Mouse (Mus musculus): Measurements from ENCODE around the gene Arsb. TPM values are rescaled to one million over a fixed set of nuclear protein-coding genes. Genes with fewer than 3 reads are reported as not detected.
"Not testable (repeated sequence)": the region's sequence is repeated elsewhere in the genome, so short reads cannot be mapped to it uniquely, and the experiment has no call there.

Arsb gene
- polyA plus RNA-seq, 2 experiments from 2014 or later: 6.9 to 8.0 TPM

GRCm38 (mm10) chr13:93792945-93793642 lies 21.7 kb downstream of the Arsb start:
- ATAC-seq: no peak

GRCm38 (mm10) chr13:93793643-93794182 lies 22.3 kb downstream of the Arsb start:
- ATAC-seq: no peak

- no peak for ATAC-seq
Measured at GRCm38 (mm10) chr13:93797011-93797600, 25.7 kb downstream of the Arsb start.

GRCm38 (mm10) chr13:93810311-93810710 lies 38.9 kb downstream of the Arsb start:
- not testable (repeated sequence) for ATAC-seq

- ATAC-seq: no peak
Measured at GRCm38 (mm10) chr13:93814081-93814480, 42.7 kb downstream of the Arsb start.

- no peak for ATAC-seq
Measured at GRCm38 (mm10) chr13:93814676-93815075, 43.2 kb downstream of the Arsb start.

- no peak for ATAC-seq
Measured at GRCm38 (mm10) chr13:93815128-93815527, 43.7 kb downstream of the Arsb start.

GRCm38 (mm10) chr13:93816127-93816526 lies 44.7 kb downstream of the Arsb start:
- ATAC-seq: no peak

GRCm38 (mm10) chr13:93816688-93817331 lies 45.4 kb downstream of the Arsb start:
- no peak for ATAC-seq

GRCm38 (mm10) chr13:93820173-93820572 lies 48.7 kb downstream of the Arsb start:
- no peak for ATAC-seq

- no peak for ATAC-seq
Measured at GRCm38 (mm10) chr13:93822001-93822400, 50.6 kb downstream of the Arsb start.

- no peak for ATAC-seq
Measured at GRCm38 (mm10) chr13:93825792-93826558, 54.5 kb downstream of the Arsb start.

- no peak for ATAC-seq
Measured at GRCm38 (mm10) chr13:93827745-93828144, 56.3 kb downstream of the Arsb start.

- no peak for ATAC-seq
Measured at GRCm38 (mm10) chr13:93829565-93830293, 58.3 kb downstream of the Arsb start.

GRCm38 (mm10) chr13:93830294-93830645 lies 58.8 kb downstream of the Arsb start:
- ATAC-seq: no peak

GRCm38 (mm10) chr13:93837481-93838225 lies 66.2 kb downstream of the Arsb start:
- no peak for ATAC-seq

- no peak for ATAC-seq
Measured at GRCm38 (mm10) chr13:93838431-93839136, 67.2 kb downstream of the Arsb start.

GRCm38 (mm10) chr13:93839137-93839630 lies 67.8 kb downstream of the Arsb start:
- no peak for ATAC-seq

GRCm38 (mm10) chr13:93839721-93840120 lies 68.3 kb downstream of the Arsb start:
- no peak for ATAC-seq

GRCm38 (mm10) chr13:93840146-93840545 lies 68.7 kb downstream of the Arsb start:
- ATAC-seq: no peak
